Mouse (Mus musculus): Measurements from ENCODE around the gene Vmn1r227.

Gene Vmn1r227

GRCm38 (mm10) chr17:20729543-20729942, at the start of gene Vmn1r227:
Gene Vmn1r227, plus strand, starts transcription at chr17:20729843.
- in situ Hi-C loops (cut with MboI, MseI), result no loop called here

- in situ Hi-C loops (cut with MboI, MseI), result loop anchor here in 1 of 2 experiments (25.0 kb wide), 1 partner anchor 945 kb away; no protein-coding TSS in a partner anchor
Measured at GRCm38 (mm10) chr17:20682543-20682942, 47.1 kb upstream of the Vmn1r227 start, which contains the start of gene Vmn1r226. Gene Vmn1r226, plus strand, starts transcription at chr17:20682843.

GRCm38 (mm10) chr17:20786057-20786456, 56.4 kb downstream of the Vmn1r227 start, which contains the start of gene Vmn1r228:
Gene Vmn1r228, minus strand, starts transcription at chr17:20786157.
- in situ Hi-C loops (cut with MboI, MseI), result no loop called here

Measured in T-helper 17 cell (primary cell).